Mouse (Mus musculus): ENCODE data around the gene Slc29a3.

DNA sequence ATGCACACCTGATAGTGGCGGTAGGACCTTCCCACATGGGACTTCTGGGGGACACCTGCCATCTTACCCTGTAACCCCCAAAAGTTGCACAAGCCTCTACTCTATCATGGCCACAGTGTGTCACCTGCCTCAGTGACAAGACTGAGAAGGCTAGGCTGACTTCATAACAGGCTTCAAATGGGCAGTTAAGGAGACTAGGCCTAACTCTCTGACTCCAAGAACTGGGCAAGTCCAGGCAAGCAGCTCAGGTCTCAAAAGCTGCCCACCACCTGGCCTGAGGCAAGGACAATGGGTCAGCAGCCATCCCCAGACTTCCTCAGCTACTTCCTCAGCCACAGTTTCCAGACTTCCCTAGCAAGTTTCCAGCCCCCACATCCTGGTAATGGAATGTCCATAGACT lies 16.9 kb downstream of the Slc29a3 start:
- TF ChIP-seq CTCF (IDR thresholded peaks at IDR 0.05; ENCODE audit: control insufficient read depth, insufficient read depth, insufficient read length) (no peak), USF1 (IDR thresholded peaks at IDR 0.05; ENCODE audit: low read depth) (no peak), FOSL1 (IDR thresholded peaks at IDR 0.05; ENCODE audit: insufficient read depth, low read length, poor library complexity, severe bottlenecking) (no peak), MYOD1 (IDR thresholded peaks at IDR 0.05; ENCODE audit: control insufficient read depth, insufficient read length, low read depth) (no peak)

Data from C2C12 (cell line).